Mouse (Mus musculus) heart, postnatal 0 days (tissue): Measurements from ENCODE around the gene Tspear.

ENCODE experiments used
- CTCF ChIP-seq: IDR thresholded peaks from 2 replicates; pipeline ENCODE4 v1.5.1; 2016; ENCODE audit warnings: antibody characterized with exemption, control low read depth, low read depth
- EP300 ChIP-seq: IDR thresholded peaks from 2 replicates; pipeline ENCODE4 v1.6.1; 2016; ENCODE audit warnings: antibody characterized with exemption, low read depth

DNA sequence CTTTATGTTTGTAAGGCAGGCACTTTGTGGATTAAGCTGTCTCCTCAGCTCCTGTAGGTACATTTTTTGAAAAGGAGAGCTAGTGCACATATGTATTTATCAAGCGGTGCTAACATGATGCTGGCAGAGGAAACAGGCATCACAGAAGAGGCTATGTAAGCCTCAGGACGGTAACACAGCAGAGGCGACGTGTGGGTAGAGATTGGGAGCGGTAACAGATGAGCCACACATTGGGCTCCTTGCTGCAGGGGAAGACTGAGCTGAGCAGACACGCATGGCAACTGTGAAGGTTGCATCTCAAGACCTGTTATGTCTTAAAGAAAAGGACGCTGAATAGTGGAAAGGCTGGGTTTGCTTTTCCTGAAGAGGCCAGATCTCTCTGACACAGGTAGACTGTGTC, 3.4 kb upstream of the Tspear start:
- no peak for TF ChIP-seq CTCF
- TF ChIP-seq EP300, result no peak
